Mouse (Mus musculus) gonadal fat pad, adult 2 months (tissue): ENCODE results near the gene Klhl8. TPM values are rescaled to one million over a fixed set of nuclear protein-coding genes. Genes with fewer than 3 reads are reported as not detected.

ENCODE experiments used
- DNase-seq: peaks from one replicate; pipeline ENCODE4 v3.0.0-alpha.2; 2012; ENCODE audit warnings: low read depth
- polyA plus RNA-seq: library from polyadenylated mRNA; depleted of rRNA; stranded (reverse); fragments of >200 nt; gene quantifications from 2 replicates; pipeline ENCODE4 v1.2.3, GENCODE M21; 2012

The Klhl8 gene
- polyA plus RNA-seq, 1 experiment: 9.8 TPM

- DNase-seq: no peak
Observed at GRCm38 (mm10) chr5:103846609-103847008, 64.5 kb downstream of the Klhl8 start.

GRCm38 (mm10) chr5:103846154-103846551, 64.9 kb downstream of the Klhl8 start:
- no peak for DNase-seq

GRCm38 (mm10) chr5:103845418-103846153, 65.5 kb downstream of the Klhl8 start:
- no peak for DNase-seq

- DNase-seq: no peak
Observed at GRCm38 (mm10) chr5:103843938-103844337, 67.1 kb downstream of the Klhl8 start.

- no peak for DNase-seq
Observed at GRCm38 (mm10) chr5:103839265-103839626, 71.8 kb downstream of the Klhl8 start.

GRCm38 (mm10) chr5:103838550-103839264, 72.4 kb downstream of the Klhl8 start:
- no peak for DNase-seq

GRCm38 (mm10) chr5:103836148-103836784, 74.8 kb downstream of the Klhl8 start:
- DNase-seq: no peak

GRCm38 (mm10) chr5:103835471-103836147, 75.5 kb downstream of the Klhl8 start:
- no peak for DNase-seq

GRCm38 (mm10) chr5:103830886-103831285, 80.2 kb downstream of the Klhl8 start:
- no peak for DNase-seq

GRCm38 (mm10) chr5:103829158-103829557, 81.9 kb downstream of the Klhl8 start:
- no peak for DNase-seq

GRCm38 (mm10) chr5:103828729-103829128, 82.3 kb downstream of the Klhl8 start:
- no peak for DNase-seq

GRCm38 (mm10) chr5:103828304-103828703, 82.8 kb downstream of the Klhl8 start:
- DNase-seq: no peak

GRCm38 (mm10) chr5:103822949-103823348, 88.1 kb downstream of the Klhl8 start:
- no peak for DNase-seq

- no peak for DNase-seq
Observed at GRCm38 (mm10) chr5:103821500-103822298, 89.4 kb downstream of the Klhl8 start.

- DNase-seq: no peak
Observed at GRCm38 (mm10) chr5:103821062-103821461, 90.0 kb downstream of the Klhl8 start.

- no peak for DNase-seq
Observed at GRCm38 (mm10) chr5:103819674-103820073, 91.4 kb downstream of the Klhl8 start.

GRCm38 (mm10) chr5:103818602-103819001, 92.5 kb downstream of the Klhl8 start:
- DNase-seq: no peak

- DNase-seq: no peak
Observed at GRCm38 (mm10) chr5:103817754-103818153, 93.3 kb downstream of the Klhl8 start.

- no peak for DNase-seq
Observed at GRCm38 (mm10) chr5:103816718-103817117, 94.3 kb downstream of the Klhl8 start.

- DNase-seq: no peak
Observed at GRCm38 (mm10) chr5:103815249-103815617, 95.8 kb downstream of the Klhl8 start.

GRCm38 (mm10) chr5:103814551-103815248, 96.4 kb downstream of the Klhl8 start:
- DNase-seq: no peak
